Mouse (Mus musculus) liver, adult 2 months (tissue): ENCODE data around the gene Ccdc184.

ENCODE experiments used
- CTCF ChIP-seq: fragments of 200-500 bp; IDR thresholded peaks from 2 replicates; pipeline ENCODE4 v1.5.1; 2011; ENCODE audit warnings: low read depth, low read length, control low read depth
- POLR2A ChIP-seq: fragments of 200-500 bp; IDR thresholded peaks from 2 replicates; pipeline ENCODE4 v1.6.1; 2011; ENCODE audit warnings: low read length, control low read depth; ENCODE audit not compliant: insufficient read depth; ENCODE audit errors: extremely low read depth

- TF ChIP-seq POLR2A (no peak), CTCF (no peak)
Observed at GRCm38 (mm10) chr15:98135671-98136070, 31.3 kb upstream of the Ccdc184 start.
